Mouse (Mus musculus) midbrain, embryonic 11.5 days (tissue): Measurements from ENCODE around the gene Arntl2. TPM values are rescaled to one million over a fixed set of nuclear protein-coding genes. Genes with fewer than 3 reads are reported as not detected.
A peak's percentile ranks its signal among the peaks of the same experiment; 100 is the strongest.

Experiments used
- ATAC-seq: fragments of 200-750 bp; cut with Nextera tagmentation; 2 replicates; pipeline ENCODE4 v1.8.0; 2017; ENCODE audit warnings: moderate TSS enrichment, moderate library complexity; ENCODE audit not compliant: low FRiP score
- DNase-seq: peaks from one replicate; pipeline ENCODE4 v3.0.0; 2015; ENCODE audit warnings: low spot score; ENCODE audit errors: missing footprints
- H3K27ac ChIP-seq: fragments of 300-500 bp; sonication (generic); 2 replicates; pipeline ENCODE4 v1.5.1; 2014; ENCODE audit warnings: low read depth, low read length
- H3K27me3 ChIP-seq: fragments of 300-500 bp; sonication (generic); 2 replicates; pipeline ENCODE4 v1.6.1; 2014; ENCODE audit warnings: mild to moderate bottlenecking, low read length, moderate library complexity, mixed read lengths; ENCODE audit not compliant: control insufficient read depth, insufficient read depth
- H3K36me3 ChIP-seq: fragments of 300-500 bp; sonication (generic); 2 replicates; pipeline ENCODE4 v1.6.1; 2014; ENCODE audit warnings: mild to moderate bottlenecking, low read length, moderate library complexity, mixed read lengths; ENCODE audit not compliant: control insufficient read depth, insufficient read depth
- H3K4me1 ChIP-seq: fragments of 300-500 bp; sonication (generic); 2 replicates; pipeline ENCODE4 v1.6.1; 2014; ENCODE audit warnings: low read length; ENCODE audit not compliant: control insufficient read depth, insufficient read depth
- H3K4me2 ChIP-seq: fragments of 300-500 bp; sonication (generic); 2 replicates; pipeline ENCODE4 v1.6.1; 2014; ENCODE audit warnings: mild to moderate bottlenecking, moderate library complexity
- H3K4me3 ChIP-seq: fragments of 300-500 bp; sonication (generic); 2 replicates; pipeline ENCODE4 v1.5.1; 2014; ENCODE audit warnings: low read depth, low read length
- H3K9ac ChIP-seq: fragments of 300-500 bp; sonication (generic); 2 replicates; pipeline ENCODE4 v1.6.1; 2014; ENCODE audit warnings: low read length
- H3K9me3 ChIP-seq: fragments of 300-500 bp; sonication (generic); 2 replicates; pipeline ENCODE4 v1.6.1; 2016; ENCODE audit warnings: low read length; ENCODE audit not compliant: control insufficient read depth
- WGBS: fragments of 180-500 bp; shearing (Covaris S2); extraction: QIAGEN DNeasy Blood & Tissue Kit; methylation state at CpG from one replicate; pipeline ENCODE4 v1.1.7; 2014; 5-methylcytosine and 5-hydroxymethylcytosine counted together
- polyA plus RNA-seq: library from polyadenylated mRNA; unstranded; fragments of >200 nt; fragmentation: Nextera tagmentation; extraction: Ambion mirVana; gene quantifications from 2 replicates; pipeline ENCODE4 v1.2.1, GENCODE M21; 2014

Gene Arntl2
- polyA plus RNA-seq, result 1.4 and 1.5 TPM in 2 replicates

GRCm38 (mm10) chr6:146795924-146796545 lies at the start of gene Arntl2:
Arntl2 (plus strand) TSS chr6:146796055.
- Histone ChIP-seq H3K4me2 (peak within 1 kb of the TSS; percentile 83), H3K36me3 (no peaks in the 10 kb centered on the region), H3K27ac (no peak within 1 kb of the TSS), H3K4me3 (peak within 1 kb of the TSS; percentile 46), H3K9ac (peak within 1 kb of the TSS; percentile 62), H3K27me3 (peaks cover 2% of the 10 kb centered on the region; the same call in 1 of the 2 replicates), H3K4me1 (peaks cover 6% of the 10 kb centered on the region), H3K9me3 (no peaks in the 10 kb centered on the region)
- peak; percentile 94 for DNase-seq
- 2% methylated on average over 36 of the region's 36 CpGs for WGBS
- ATAC-seq, result peak; percentile 94

GRCm38 (mm10) chr6:146746577-146746976 lies 49.3 kb upstream of the Arntl2 start:
- H3K27me3 ChIP-seq, result no peaks in the 10 kb centered on the region
- no peak overlapping the region for H3K9ac ChIP-seq
- H3K36me3 ChIP-seq, result no peaks in the 10 kb centered on the region
- no peaks in the 10 kb centered on the region for H3K9me3 ChIP-seq
- H3K4me2 ChIP-seq, result no peak overlapping the region
- WGBS, result 94% methylated on average over 5 of the region's 5 CpGs
- DNase-seq, result no peak
- no peaks in the 10 kb centered on the region for H3K4me1 ChIP-seq
- ATAC-seq, result no peak
- H3K27ac ChIP-seq, result no peak overlapping the region
- no peak overlapping the region for H3K4me3 ChIP-seq

GRCm38 (mm10) chr6:146747057-146747456 lies 48.8 kb upstream of the Arntl2 start:
- Histone ChIP-seq H3K27ac (no peak overlapping the region), H3K9me3 (no peaks in the 10 kb centered on the region), H3K36me3 (no peaks in the 10 kb centered on the region), H3K4me2 (no peak overlapping the region), H3K4me1 (no peaks in the 10 kb centered on the region), H3K4me3 (no peak overlapping the region), H3K27me3 (no peaks in the 10 kb centered on the region), H3K9ac (no peak overlapping the region)
- ATAC-seq (no peak), DNase-seq (no peak)

GRCm38 (mm10) chr6:146748271-146748670 lies 47.6 kb upstream of the Arntl2 start:
- WGBS, result 76% methylated on average over 1 of the region's 1 CpGs
- no peak overlapping the region for H3K9ac ChIP-seq

GRCm38 (mm10) chr6:146751671-146752070 lies 44.2 kb upstream of the Arntl2 start:
- Histone ChIP-seq H3K4me3 (no peak overlapping the region), H3K4me1 (no peaks in the 10 kb centered on the region), H3K9ac (no peak overlapping the region), H3K9me3 (no peaks in the 10 kb centered on the region), H3K36me3 (no peaks in the 10 kb centered on the region), H3K27ac (no peak overlapping the region), H3K4me2 (no peak overlapping the region), H3K27me3 (no peaks in the 10 kb centered on the region)
- no peak for ATAC-seq
- 67% methylated on average over 1 of the region's 1 CpGs for WGBS
- no peak for DNase-seq

More at GRCm38 (mm10) chr6:146748271-146748670, 47.6 kb upstream of the Arntl2 start:
- H3K4me1 ChIP-seq, result no peaks in the 10 kb centered on the region
- DNase-seq (no peak), ATAC-seq (no peak)
- H3K36me3 ChIP-seq, result no peaks in the 10 kb centered on the region
- H3K27me3 ChIP-seq, result no peaks in the 10 kb centered on the region
- H3K4me3 ChIP-seq, result no peak overlapping the region
- no peak overlapping the region for H3K27ac ChIP-seq
- H3K4me2 ChIP-seq, result no peak overlapping the region
- H3K9me3 ChIP-seq, result no peaks in the 10 kb centered on the region

GRCm38 (mm10) chr6:146752178-146752577 lies 43.7 kb upstream of the Arntl2 start:
- DNase-seq (no peak), ATAC-seq (no peak)
- no peaks in the 10 kb centered on the region for H3K4me1 ChIP-seq
- no peak overlapping the region for H3K9ac ChIP-seq
- H3K36me3 ChIP-seq, result no peaks in the 10 kb centered on the region
- no peaks in the 10 kb centered on the region for H3K9me3 ChIP-seq
- H3K4me3 ChIP-seq, result no peak overlapping the region
- WGBS, result 83% methylated on average over 2 of the region's 2 CpGs
- no peak overlapping the region for H3K27ac ChIP-seq
- H3K4me2 ChIP-seq, result no peak overlapping the region
- no peaks in the 10 kb centered on the region for H3K27me3 ChIP-seq

GRCm38 (mm10) chr6:146752612-146753011 lies 43.2 kb upstream of the Arntl2 start:
- 67% methylated on average over 1 of the region's 1 CpGs for WGBS

GRCm38 (mm10) chr6:146753560-146754160 lies 42.2 kb upstream of the Arntl2 start:
- H3K9me3 ChIP-seq, result no peaks in the 10 kb centered on the region
- no peak overlapping the region for H3K27ac ChIP-seq
- H3K4me2 ChIP-seq, result no peak overlapping the region
- no peak overlapping the region for H3K9ac ChIP-seq
- DNase-seq (no peak), ATAC-seq (no peak)
- no peaks in the 10 kb centered on the region for H3K36me3 ChIP-seq
- H3K4me3 ChIP-seq, result no peak overlapping the region
- no peaks in the 10 kb centered on the region for H3K27me3 ChIP-seq
- 86% methylated on average over 2 of the region's 2 CpGs for WGBS
- H3K4me1 ChIP-seq, result no peaks in the 10 kb centered on the region

More at GRCm38 (mm10) chr6:146752612-146753011, 43.2 kb upstream of the Arntl2 start:
- DNase-seq (no peak), ATAC-seq (no peak)
- Histone ChIP-seq H3K27ac (no peak overlapping the region), H3K27me3 (no peaks in the 10 kb centered on the region), H3K9ac (no peak overlapping the region), H3K4me3 (no peak overlapping the region), H3K9me3 (no peaks in the 10 kb centered on the region), H3K36me3 (no peaks in the 10 kb centered on the region), H3K4me2 (no peak overlapping the region), H3K4me1 (no peaks in the 10 kb centered on the region)

GRCm38 (mm10) chr6:146755136-146755535 lies 40.7 kb upstream of the Arntl2 start:
- Histone ChIP-seq H3K36me3 (no peaks in the 10 kb centered on the region), H3K27me3 (no peaks in the 10 kb centered on the region), H3K4me1 (no peaks in the 10 kb centered on the region), H3K9me3 (no peaks in the 10 kb centered on the region), H3K4me3 (no peak overlapping the region), H3K9ac (no peak overlapping the region), H3K27ac (no peak overlapping the region), H3K4me2 (no peak overlapping the region)
- DNase-seq, result no peak
- ATAC-seq, result no peak
- 91% methylated on average over 2 of the region's 2 CpGs for WGBS
